Mouse (Mus musculus): Measurements from ENCODE around the gene Gm4131. TPM values are rescaled to one million over a fixed set of nuclear protein-coding genes. Genes with fewer than 3 reads are reported as not detected.

Gm4131 gene
- polyA plus RNA-seq, 1 experiment = not detected

- Histone ChIP-seq H3ac (ENCODE audit: control insufficient read depth, insufficient read length, low read depth) (no peak overlapping the region), H3K4me3 (ENCODE audit: insufficient read depth, poor library complexity, severe bottlenecking) (no peak overlapping the region), H3K36me3 (ENCODE audit: control insufficient read depth, insufficient read depth) (no peaks in the 10 kb centered on the region), H3K79me3 (ENCODE audit: low read depth) (no peaks in the 10 kb centered on the region), H3K79me2 (ENCODE audit: control insufficient read depth, insufficient read depth) (no peaks in the 10 kb centered on the region), H3K27me3 (ENCODE audit: control insufficient read depth, insufficient read depth, insufficient read length) (peaks cover 3% of the 10 kb centered on the region)
- TF ChIP-seq FOSL1 (IDR thresholded peaks at IDR 0.05; ENCODE audit: insufficient read depth, low read length, poor library complexity, severe bottlenecking) = no peak
- TF ChIP-seq MYOD1 (IDR thresholded peaks at IDR 0.05; ENCODE audit: control insufficient read depth, insufficient read length, low read depth) = no peak
- TF ChIP-seq MYOG (IDR thresholded peaks at IDR 0.05; ENCODE audit: control insufficient read depth, extremely low read depth, insufficient read length) = no peak
- TF ChIP-seq CTCF (IDR thresholded peaks at IDR 0.05; ENCODE audit: control insufficient read depth, insufficient read depth, insufficient read length) = no peak
- no peak for TF ChIP-seq MAX (IDR thresholded peaks at IDR 0.05)
- TF ChIP-seq USF1 (IDR thresholded peaks at IDR 0.05; ENCODE audit: low read depth) = no peak
- no peak for TF ChIP-seq CEBPB (IDR thresholded peaks at IDR 0.05; ENCODE audit: low read depth)
Observed at GRCm38 (mm10) chr14:62496501-62496900, 70.2 kb downstream of the Gm4131 start.

GRCm38 (mm10) chr14:62493456-62493855, 73.3 kb downstream of the Gm4131 start:
- Histone ChIP-seq H3K27me3 (ENCODE audit: control insufficient read depth, insufficient read depth, insufficient read length) (peaks cover 9% of the 10 kb centered on the region), H3K79me3 (ENCODE audit: low read depth) (no peaks in the 10 kb centered on the region), H3K36me3 (ENCODE audit: control insufficient read depth, insufficient read depth) (no peaks in the 10 kb centered on the region), H3K4me3 (ENCODE audit: insufficient read depth, poor library complexity, severe bottlenecking) (no peak overlapping the region), H3K79me2 (ENCODE audit: control insufficient read depth, insufficient read depth) (no peaks in the 10 kb centered on the region), H3ac (ENCODE audit: control insufficient read depth, insufficient read length, low read depth) (no peak overlapping the region)
- no peak for TF ChIP-seq MYOG (IDR thresholded peaks at IDR 0.05; ENCODE audit: control insufficient read depth, extremely low read depth, insufficient read length)
- TF ChIP-seq CEBPB (IDR thresholded peaks at IDR 0.05; ENCODE audit: low read depth) = no peak
- no peak for TF ChIP-seq MAX (IDR thresholded peaks at IDR 0.05)
- TF ChIP-seq MYOD1 (IDR thresholded peaks at IDR 0.05; ENCODE audit: control insufficient read depth, insufficient read length, low read depth) = no peak
- TF ChIP-seq CTCF (IDR thresholded peaks at IDR 0.05; ENCODE audit: control insufficient read depth, insufficient read depth, insufficient read length) = no peak
- TF ChIP-seq USF1 (IDR thresholded peaks at IDR 0.05; ENCODE audit: low read depth) = no peak
- TF ChIP-seq FOSL1 (IDR thresholded peaks at IDR 0.05; ENCODE audit: insufficient read depth, low read length, poor library complexity, severe bottlenecking) = no peak

GRCm38 (mm10) chr14:62492196-62492850, 74.4 kb downstream of the Gm4131 start:
- Histone ChIP-seq H3K79me2 (ENCODE audit: control insufficient read depth, insufficient read depth) (no peaks in the 10 kb centered on the region), H3K79me3 (ENCODE audit: low read depth) (no peaks in the 10 kb centered on the region), H3K4me3 (ENCODE audit: insufficient read depth, poor library complexity, severe bottlenecking) (no peak overlapping the region), H3ac (ENCODE audit: control insufficient read depth, insufficient read length, low read depth) (no peak overlapping the region), H3K27me3 (ENCODE audit: control insufficient read depth, insufficient read depth, insufficient read length) (peaks cover 6% of the 10 kb centered on the region), H3K36me3 (ENCODE audit: control insufficient read depth, insufficient read depth) (no peaks in the 10 kb centered on the region)
- TF ChIP-seq CTCF (IDR thresholded peaks at IDR 0.05; ENCODE audit: control insufficient read depth, insufficient read depth, insufficient read length) (peak; percentile 66), CEBPB (IDR thresholded peaks at IDR 0.05; ENCODE audit: low read depth) (no peak), MAX (IDR thresholded peaks at IDR 0.05) (no peak)

DNA sequence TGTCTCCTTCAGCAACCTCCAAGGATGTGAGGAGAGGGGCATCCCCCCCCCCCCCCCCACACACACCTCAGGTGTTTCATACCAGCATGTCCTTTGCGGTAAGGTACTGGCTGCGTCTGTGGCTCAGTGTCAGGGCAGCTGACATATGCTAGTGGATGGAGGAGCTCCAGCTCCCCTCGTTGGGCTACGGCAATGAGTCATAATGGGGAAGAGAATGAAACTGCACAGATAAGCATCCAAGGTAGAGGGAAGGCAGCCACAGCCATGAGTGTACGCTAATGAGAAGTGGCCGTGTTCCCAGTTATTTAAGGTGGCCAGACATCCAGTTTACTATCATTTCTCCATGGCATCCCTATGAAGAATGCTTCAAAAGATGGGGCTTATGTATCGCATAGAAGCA, 78.5 kb downstream of the Gm4131 start:
- H3K36me3 ChIP-seq (ENCODE audit: control insufficient read depth, insufficient read depth) = no peaks in the 10 kb centered on the region

DNA sequence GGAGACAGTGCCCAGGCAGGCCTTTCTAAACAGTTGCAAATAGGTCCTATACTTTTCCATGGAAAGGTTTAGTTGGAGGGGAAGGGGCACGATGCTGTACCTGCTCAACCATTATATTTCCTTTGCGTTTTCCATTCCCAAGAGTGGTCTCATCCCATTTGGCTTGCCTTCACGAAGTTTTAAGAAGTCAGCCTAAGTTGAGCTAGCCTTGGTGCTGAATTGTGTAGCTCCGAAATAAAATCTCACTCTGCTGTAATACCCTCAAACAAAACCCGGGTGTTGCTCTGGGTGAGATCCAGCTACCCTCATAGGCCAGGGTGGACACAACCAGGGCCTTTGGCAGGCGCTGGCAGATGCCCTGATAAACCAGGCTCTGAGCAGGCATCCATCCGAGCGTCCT, 85.3 kb downstream of the Gm4131 start:
- Histone ChIP-seq H3K79me2 (ENCODE audit: control insufficient read depth, insufficient read depth) (no peaks in the 10 kb centered on the region), H3ac (ENCODE audit: control insufficient read depth, insufficient read length, low read depth) (no peak overlapping the region), H3K27me3 (ENCODE audit: control insufficient read depth, insufficient read depth, insufficient read length) (peaks cover 3% of the 10 kb centered on the region), H3K4me3 (ENCODE audit: insufficient read depth, poor library complexity, severe bottlenecking) (no peak overlapping the region), H3K79me3 (ENCODE audit: low read depth) (no peaks in the 10 kb centered on the region), H3K36me3 (ENCODE audit: control insufficient read depth, insufficient read depth) (no peaks in the 10 kb centered on the region)
- TF ChIP-seq MYOG (IDR thresholded peaks at IDR 0.05; ENCODE audit: control insufficient read depth, extremely low read depth, insufficient read length) (no peak), MYOD1 (IDR thresholded peaks at IDR 0.05; ENCODE audit: control insufficient read depth, insufficient read length, low read depth) (no peak), CEBPB (IDR thresholded peaks at IDR 0.05; ENCODE audit: low read depth) (no peak), FOSL1 (IDR thresholded peaks at IDR 0.05; ENCODE audit: insufficient read depth, low read length, poor library complexity, severe bottlenecking) (no peak), CTCF (IDR thresholded peaks at IDR 0.05; ENCODE audit: control insufficient read depth, insufficient read depth, insufficient read length) (no peak), USF1 (IDR thresholded peaks at IDR 0.05; ENCODE audit: low read depth) (no peak)

More for the DNA sequence above, 78.5 kb downstream of the Gm4131 start:
- no peaks in the 10 kb centered on the region for H3K79me2 ChIP-seq (ENCODE audit: control insufficient read depth, insufficient read depth)
- no peak overlapping the region for H3ac ChIP-seq (ENCODE audit: control insufficient read depth, insufficient read length, low read depth)
- H3K27me3 ChIP-seq (ENCODE audit: control insufficient read depth, insufficient read depth, insufficient read length) = peaks cover 6% of the 10 kb centered on the region
- no peak overlapping the region for H3K4me3 ChIP-seq (ENCODE audit: insufficient read depth, poor library complexity, severe bottlenecking)
- no peaks in the 10 kb centered on the region for H3K79me3 ChIP-seq (ENCODE audit: low read depth)
- TF ChIP-seq CTCF (IDR thresholded peaks at IDR 0.05; ENCODE audit: control insufficient read depth, insufficient read depth, insufficient read length) (no peak), MYOG (IDR thresholded peaks at IDR 0.05; ENCODE audit: control insufficient read depth, extremely low read depth, insufficient read length) (no peak), MYOD1 (IDR thresholded peaks at IDR 0.05; ENCODE audit: control insufficient read depth, insufficient read length, low read depth) (no peak), CEBPB (IDR thresholded peaks at IDR 0.05; ENCODE audit: low read depth) (no peak)

- TF ChIP-seq CEBPB (IDR thresholded peaks at IDR 0.05; ENCODE audit: low read depth) (no peak), CTCF (IDR thresholded peaks at IDR 0.05; ENCODE audit: control insufficient read depth, insufficient read depth, insufficient read length) (no peak), MAX (IDR thresholded peaks at IDR 0.05) (no peak), USF1 (IDR thresholded peaks at IDR 0.05; ENCODE audit: low read depth) (no peak), MYOG (IDR thresholded peaks at IDR 0.05; ENCODE audit: control insufficient read depth, extremely low read depth, insufficient read length) (no peak), FOSL1 (IDR thresholded peaks at IDR 0.05; ENCODE audit: insufficient read depth, low read length, poor library complexity, severe bottlenecking) (no peak), MYOD1 (IDR thresholded peaks at IDR 0.05; ENCODE audit: control insufficient read depth, insufficient read length, low read depth) (no peak)
- no peaks in the 10 kb centered on the region for H3K79me2 ChIP-seq (ENCODE audit: control insufficient read depth, insufficient read depth)
- no peaks in the 10 kb centered on the region for H3K36me3 ChIP-seq (ENCODE audit: control insufficient read depth, insufficient read depth)
- H3K27me3 ChIP-seq (ENCODE audit: control insufficient read depth, insufficient read depth, insufficient read length) = peaks cover 7% of the 10 kb centered on the region
- no peak overlapping the region for H3ac ChIP-seq (ENCODE audit: control insufficient read depth, insufficient read length, low read depth)
- H3K79me3 ChIP-seq (ENCODE audit: low read depth) = no peaks in the 10 kb centered on the region
- H3K4me3 ChIP-seq (ENCODE audit: insufficient read depth, poor library complexity, severe bottlenecking) = no peak overlapping the region
Observed at GRCm38 (mm10) chr14:62479395-62479794, 87.3 kb downstream of the Gm4131 start.
